Mouse (Mus musculus) C3H10T1/2 (cell line): Measurements from ENCODE around the gene Zfp692. TPM values are rescaled to one million over a fixed set of nuclear protein-coding genes. Genes with fewer than 3 reads are reported as not detected.

ENCODE experiments used
- polyA plus RNA-seq, 2 experiments: library from polyadenylated mRNA; unstranded; fragments of >200 nt; fragmentation: generic; extraction: Trizol; gene quantifications; one replicate each; pipeline ENCODE4 v1.2.1; 2012; ENCODE audit warnings: missing spikeins in 2 of 2

The Zfp692 gene
- polyA plus RNA-seq: 10 to 100 TPM in 1 of 2 experiments, 1 to 10 TPM in 1; 4.4 to 10.7 TPM

GRCm38 (mm10) chr11:58306860-58307308, at the start of gene Zfp692:
Zfp692 (plus strand) TSS chr11:58307069.

GRCm38 (mm10) chr11:58274572-58274971, 32.3 kb upstream of the Zfp692 start, which contains the start of gene 4930438A08Rik:
4930438A08Rik (plus strand) TSS chr11:58274799.

GRCm38 (mm10) chr11:58330276-58331148, 23.6 kb downstream of the Zfp692 start, which contains the start of the genes Zfp672 and Sh3bp5l:
Zfp672 (minus strand) TSS chr11:58330339.
Sh3bp5l (plus strand) TSS chr11:58330724.

Other genes with a start within 250 kb of the Zfp692 start
- under 1 TPM in 1 of 2 experiments, not detected in 1; 0.47 TPM for gene Gm12248, start 213.9 kb upstream of the Zfp692 start, polyA plus RNA-seq
- 10 to 100 TPM; 15.6 to 60.4 TPM for gene Cnot8, start 202.9 kb upstream of the Zfp692 start, polyA plus RNA-seq
- gene Gemin5, start 138.5 kb upstream of the Zfp692 start, polyA plus RNA-seq: 10 to 100 TPM; 11.4 to 12.9 TPM
- gene Mrpl22, start 135.4 kb upstream of the Zfp692 start, polyA plus RNA-seq: 10 to 100 TPM; 47.0 to 74.8 TPM
- 1 to 10 TPM in 1 of 2 experiments, under 1 TPM in 1; 0.16 to 7.9 TPM for gene Igtp, start 107.5 kb upstream of the Zfp692 start, polyA plus RNA-seq
- gene Irgm2, start 107.5 kb upstream of the Zfp692 start, polyA plus RNA-seq: 1 to 10 TPM in 1 of 2 experiments, under 1 TPM in 1; 0.04 to 2.9 TPM
- not detected for gene 4930438A08Rik, start 32.3 kb upstream of the Zfp692 start, polyA plus RNA-seq
- 10 to 100 TPM; 15.1 to 17.3 TPM for gene Zfp672, start 23.3 kb downstream of the Zfp692 start, polyA plus RNA-seq
- 10 to 100 TPM; 17.9 to 33.6 TPM for gene Sh3bp5l, start 23.7 kb downstream of the Zfp692 start, polyA plus RNA-seq
- not detected for gene Lypd8, start 72.0 kb downstream of the Zfp692 start, polyA plus RNA-seq
- gene 1810065E05Rik, start 114.0 kb downstream of the Zfp692 start, polyA plus RNA-seq: not detected
- not detected for gene Gm12253, start 125.5 kb downstream of the Zfp692 start, polyA plus RNA-seq
- not detected for gene Lypd9, start 145.9 kb downstream of the Zfp692 start, polyA plus RNA-seq
- not detected for gene Olfr30, start 155.2 kb downstream of the Zfp692 start, polyA plus RNA-seq
- not detected for gene Olfr332, start 185.5 kb downstream of the Zfp692 start, polyA plus RNA-seq
- not detected for gene Olfr331, start 195.5 kb downstream of the Zfp692 start, polyA plus RNA-seq
- gene Olfr330, start 227.8 kb downstream of the Zfp692 start, polyA plus RNA-seq: not detected
- not detected for gene Olfr329-ps, start 239.4 kb downstream of the Zfp692 start, polyA plus RNA-seq
- not detected for gene Olfr328, start 248.6 kb downstream of the Zfp692 start, polyA plus RNA-seq